Mouse (Mus musculus): Measurements from ENCODE around the gene Il1rap.

DNA sequence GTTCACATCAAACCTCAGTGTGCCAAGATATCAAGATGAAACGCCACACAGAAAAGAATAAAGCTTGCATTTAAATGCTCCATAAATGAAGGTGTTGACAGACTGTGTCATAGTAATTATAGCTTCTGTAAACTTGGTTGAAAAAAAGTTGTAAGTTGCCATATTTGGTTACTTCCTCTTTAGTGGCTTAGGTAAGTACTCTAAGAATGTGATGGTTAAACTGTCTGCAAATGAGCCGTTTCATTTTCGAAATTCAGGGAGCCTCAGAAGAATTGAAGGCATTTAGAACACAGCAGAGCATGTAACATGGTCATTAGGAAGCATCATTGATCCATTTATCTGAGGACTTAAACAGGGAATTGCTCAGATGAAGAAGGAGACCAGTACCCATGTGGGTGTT, 146.6 kb downstream of the Il1rap start:
- no peak for TF ChIP-seq CTCF (IDR thresholded peaks at IDR 0.05; ENCODE audit: borderline replicate concordance, insufficient read depth, low read depth, low read length)
- no peak for TF ChIP-seq POLR2A (IDR thresholded peaks at IDR 0.05; ENCODE audit: borderline replicate concordance, insufficient read depth, low read length)
